Mouse (Mus musculus) induced T-regulatory cell, adult 2 months (primary cell): ENCODE data around the gene Itpkb.

Experiments
- DNase-seq: peaks from one replicate; pipeline ENCODE4 v3.0.0-alpha.2; 2012; ENCODE audit warnings: low read depth

Itpkb gene

GRCm38 (mm10) chr1:180462983-180463475, 132.7 kb downstream of the Itpkb start:
- no peak for DNase-seq

- DNase-seq, result no peak
Observed at GRCm38 (mm10) chr1:180464357-180464756, 134.1 kb downstream of the Itpkb start.

- DNase-seq, result no peak
Observed at GRCm38 (mm10) chr1:180465620-180466019, 135.3 kb downstream of the Itpkb start.

GRCm38 (mm10) chr1:180468004-180468403, 137.7 kb downstream of the Itpkb start:
- no peak for DNase-seq

- DNase-seq, result no peak
Observed at GRCm38 (mm10) chr1:180473566-180473965, 143.3 kb downstream of the Itpkb start.
